In genomic region chr1:186550265-186550885, GRCm38 (mm10) we compare ENCODE assay signal across 9 mouse cellular contexts.
DNase-seq lines count a peak whose midpoint lies in the region; TF ChIP-seq lines count a peak whose summit lies in the region.
"Had no signal": no experiment of that assay in that cellular context is flagged by ENCODE, and none has a peak within 500 bp of the region (broad histone marks: within the 10 kb centered on the region; RNA-seq: fewer than 3 reads in every experiment).

No protein-coding gene starts in this region.

- no peak overlapping the region for H3K27ac ChIP-seq in midbrain, embryonic 10.5 days (replicated peaks)
- H3K27ac ChIP-seq: stomach, embryonic 15.5 days had no signal

- H3K4me3 ChIP-seq in lung, adult 2 months (replicated peaks; ENCODE audit: extremely low read depth, low read depth, low read length), result no peak overlapping the region
- H3K4me3 ChIP-seq in midbrain, embryonic 10.5 days, result no peak overlapping the region
- H3K4me3 ChIP-seq: stomach, embryonic 15.5 days had no signal

- no peaks in the 10 kb centered on the region for H3K36me3 ChIP-seq in midbrain, embryonic 10.5 days
- H3K36me3 ChIP-seq: stomach, embryonic 15.5 days had no signal

- 86% methylated on average over 7 of the region's 7 CpGs for WGBS in lung, adult 2 months
- 86% methylated on average over 7 of the region's 7 CpGs for WGBS in midbrain, embryonic 10.5 days

- peak; percentile 34 for TF ChIP-seq CTCF in lung, adult 2 months (IDR thresholded peaks at IDR 0.05; ENCODE audit: insufficient read depth, low read length)

- DNase-seq in adrenal gland, adult (ENCODE audit: inconsistent age in 2 of 2, low spot score in 1 of 2), result peak; percentile 36 to 80
- DNase-seq in adrenal gland, adult 8-10 months, result no peak
- peak; percentile 3 to 25 for DNase-seq in left cerebral cortex, postnatal 10 days (ENCODE audit: extremely low spot score in 1 of 2, low spot score in 2 of 2)
- no peak for DNase-seq in left cerebral cortex, postnatal 25 days (ENCODE audit: low spot score in 2 of 2)
- DNase-seq in cerebellum, postnatal 25 days, result peak; percentile 16 to 59
- peak; percentile 44 for DNase-seq in lung, adult 2 months
- DNase-seq in embryo, embryonic 10.5 days (ENCODE audit: low spot score), result no peak
- DNase-seq in midbrain, embryonic 10.5 days (ENCODE audit: low spot score), result no peak

- no peaks in the 10 kb centered on the region for H3K27me3 ChIP-seq in midbrain, embryonic 10.5 days (ENCODE audit: low read depth, poor library complexity, severe bottlenecking)
- H3K27me3 ChIP-seq: stomach, embryonic 15.5 days had no signal

- intact Hi-C loops in left cerebral cortex, postnatal 10 days (cut with DNase I), result no loop called here
- intact Hi-C loops in left cerebral cortex, postnatal 25 days (cut with DNase I), result loop anchor here (5.0 kb wide), 1 partner anchor 142 kb away; no protein-coding TSS in a partner anchor

- no peaks in the 10 kb centered on the region for H3K9me3 ChIP-seq in midbrain, embryonic 10.5 days (replicated peaks)
- H3K9me3 ChIP-seq: stomach, embryonic 15.5 days had no signal

- no peak for TF ChIP-seq POLR2A in lung, adult 2 months (IDR thresholded peaks at IDR 0.05; ENCODE audit: borderline replicate concordance, extremely low read depth, low read depth, low read length)

- no peaks in the 10 kb centered on the region; the same call in 1 of the 2 replicates for H3K4me1 ChIP-seq in lung, adult 2 months (ENCODE audit: control insufficient read depth, insufficient read depth, low read length)
- no peaks in the 10 kb centered on the region for H3K4me1 ChIP-seq in midbrain, embryonic 10.5 days
- H3K4me1 ChIP-seq: stomach, embryonic 15.5 days had no signal

Comparison
In these comparisons a context has a peak if more than half of its experiments do, and no peak if none do; other contexts are left out.
1. DNase-seq: peak in adrenal gland, adult (2 of 2), left cerebral cortex, postnatal 10 days (2 of 2), cerebellum, postnatal 25 days (2 of 2) and lung, adult 2 months (single experiment); none in adrenal gland, adult 8-10 months (single experiment), left cerebral cortex, postnatal 25 days (0 of 2), embryo, embryonic 10.5 days (single experiment) and midbrain, embryonic 10.5 days (single experiment).